ENCODE assay signal across 8 mouse cellular contexts in genomic region chr11:110379661-110380309, GRCm38 (mm10). TPM values are rescaled to one million over a fixed set of nuclear protein-coding genes. Genes with fewer than 3 reads are reported as not detected.
DNase-seq lines count a peak whose midpoint lies in the region; ATAC-seq lines count a peak whose summit lies in the region.

No protein-coding gene starts in this region.

- peak overlapping the region; percentile 73 for H3K4me2 ChIP-seq in embryonic facial prominence, embryonic 15.5 days (replicated peaks)
- H3K4me2 ChIP-seq in kidney, embryonic 14.5 days (replicated peaks; ENCODE audit: low read depth, low read length): peak overlapping the region; percentile 59
- peak overlapping the region; percentile 83 for H3K4me2 ChIP-seq in limb, embryonic 13.5 days (replicated peaks)
- peak overlapping the region; percentile 55 for H3K4me2 ChIP-seq in midbrain, embryonic 13.5 days (replicated peaks)
- peak overlapping the region; percentile 47 for H3K4me2 ChIP-seq in stomach, embryonic 14.5 days (replicated peaks; ENCODE audit: low read depth, low read length)

- no peak for DNase-seq in cerebellum, postnatal 4 days (ENCODE audit: low spot score in 2 of 2)
- peak; percentile 76 to 79 for DNase-seq in heart, adult 9 months (ENCODE audit: low spot score in 2 of 2)

- H3K4me1 ChIP-seq in embryonic facial prominence, embryonic 15.5 days: peaks cover 12% of the 10 kb centered on the region; the same call in 1 of the 2 replicates
- peaks cover 5% of the 10 kb centered on the region; the same call in 1 of the 2 replicates for H3K4me1 ChIP-seq in kidney, embryonic 14.5 days (ENCODE audit: control insufficient read depth, insufficient read depth, low read length)
- H3K4me1 ChIP-seq in limb, embryonic 13.5 days: peaks cover 6% of the 10 kb centered on the region
- peaks cover 11% of the 10 kb centered on the region for H3K4me1 ChIP-seq in midbrain, embryonic 13.5 days (replicated peaks)
- H3K4me1 ChIP-seq in stomach, embryonic 14.5 days (ENCODE audit: control insufficient read depth, insufficient read depth, low read length): no peaks in the 10 kb centered on the region

- WGBS in embryonic facial prominence, embryonic 15.5 days: 6% methylated on average over 20 of the region's 20 CpGs
- WGBS in kidney, embryonic 14.5 days: 8% methylated on average over 20 of the region's 20 CpGs
- WGBS in limb, embryonic 13.5 days: 5% methylated on average over 20 of the region's 20 CpGs
- 11% methylated on average over 20 of the region's 20 CpGs for WGBS in midbrain, embryonic 13.5 days
- 7% methylated on average over 20 of the region's 20 CpGs for WGBS in stomach, embryonic 14.5 days

- H3K9me3 ChIP-seq in embryonic facial prominence, embryonic 15.5 days (replicated peaks): no peaks in the 10 kb centered on the region
- no peaks in the 10 kb centered on the region for H3K9me3 ChIP-seq in kidney, embryonic 14.5 days (ENCODE audit: control insufficient read depth, low read length)
- H3K9me3 ChIP-seq in limb, embryonic 13.5 days: no peaks in the 10 kb centered on the region
- no peaks in the 10 kb centered on the region for H3K9me3 ChIP-seq in midbrain, embryonic 13.5 days
- no peaks in the 10 kb centered on the region for H3K9me3 ChIP-seq in stomach, embryonic 14.5 days (ENCODE audit: control insufficient read depth, low read depth, low read length)

- H3K4me3 ChIP-seq in embryonic facial prominence, embryonic 15.5 days (replicated peaks): peak overlapping the region; percentile 41
- peak overlapping the region; percentile 32 for H3K4me3 ChIP-seq in kidney, embryonic 14.5 days (ENCODE audit: low read length)
- H3K4me3 ChIP-seq in limb, embryonic 13.5 days: peak overlapping the region; percentile 45
- peak overlapping the region; percentile 30 for H3K4me3 ChIP-seq in midbrain, embryonic 13.5 days (replicated peaks)
- peak overlapping the region; percentile 20 for H3K4me3 ChIP-seq in stomach, embryonic 14.5 days (ENCODE audit: low read depth, low read length)

- peak; percentile 58; the same call in 1 of the 2 replicates for ATAC-seq in cerebellum, adult (ENCODE audit: insufficient number of reproducible peaks, low FRiP score, low TSS enrichment)
- peak; percentile 89 for ATAC-seq in embryonic facial prominence, embryonic 15.5 days (ENCODE audit: insufficient number of reproducible peaks, low FRiP score, low TSS enrichment, low read depth)
- peak; percentile 94 for ATAC-seq in kidney, embryonic 14.5 days (ENCODE audit: low FRiP score, low TSS enrichment)
- peak; percentile 85 for ATAC-seq in limb, embryonic 13.5 days (ENCODE audit: low FRiP score, low read depth)
- ATAC-seq in midbrain, embryonic 13.5 days: peak; percentile 56; the same call in 1 of the 2 replicates
- peak; percentile 95 for ATAC-seq in stomach, embryonic 14.5 days (ENCODE audit: insufficient number of reproducible peaks, insufficient read depth, low FRiP score, low read depth)

- H3K27ac ChIP-seq in embryonic facial prominence, embryonic 15.5 days (replicated peaks): peak overlapping the region; percentile 86
- H3K27ac ChIP-seq in kidney, embryonic 14.5 days (ENCODE audit: low read depth, low read length): no peak overlapping the region
- H3K27ac ChIP-seq in limb, embryonic 13.5 days: peak overlapping the region; percentile 58; the same call in 1 of the 2 replicates
- no peak overlapping the region for H3K27ac ChIP-seq in midbrain, embryonic 13.5 days
- peak overlapping the region; percentile 52; the same call in 1 of the 2 replicates for H3K27ac ChIP-seq in stomach, embryonic 14.5 days (ENCODE audit: low read length)

- no peaks in the 10 kb centered on the region for H3K27me3 ChIP-seq in embryonic facial prominence, embryonic 15.5 days
- no peaks in the 10 kb centered on the region for H3K27me3 ChIP-seq in kidney, embryonic 14.5 days (ENCODE audit: control insufficient read depth, insufficient read depth, low read length)
- 0 out of 2 replicates have a peak, but pooled peaks cover 4% of the 10 kb centered on the region for H3K27me3 ChIP-seq in limb, embryonic 13.5 days
- H3K27me3 ChIP-seq in midbrain, embryonic 13.5 days: 0 out of 2 replicates have a peak, but pooled peaks cover 5% of the 10 kb centered on the region
- H3K27me3 ChIP-seq in stomach, embryonic 14.5 days (ENCODE audit: control insufficient read depth, insufficient read depth, low read length): no peaks in the 10 kb centered on the region

- 0 out of 2 replicates have a peak overlapping the region, but pooled peaks have one; percentile 15 for H3K9ac ChIP-seq in embryonic facial prominence, embryonic 15.5 days
- peak overlapping the region; percentile 47; the same call in 1 of the 2 replicates for H3K9ac ChIP-seq in kidney, embryonic 14.5 days (ENCODE audit: low read depth, low read length)
- peak overlapping the region; percentile 59 for H3K9ac ChIP-seq in limb, embryonic 13.5 days
- 0 out of 2 replicates have a peak overlapping the region, but pooled peaks have one; percentile 21 for H3K9ac ChIP-seq in midbrain, embryonic 13.5 days (replicated peaks)
- H3K9ac ChIP-seq in stomach, embryonic 14.5 days (replicated peaks; ENCODE audit: low read depth, low read length): no peak overlapping the region

- no peaks in the 10 kb centered on the region for H3K36me3 ChIP-seq in embryonic facial prominence, embryonic 15.5 days
- H3K36me3 ChIP-seq in kidney, embryonic 14.5 days (ENCODE audit: control insufficient read depth, insufficient read depth, low read length): no peaks in the 10 kb centered on the region
- H3K36me3 ChIP-seq in limb, embryonic 13.5 days: no peaks in the 10 kb centered on the region
- H3K36me3 ChIP-seq in midbrain, embryonic 13.5 days: no peaks in the 10 kb centered on the region
- no peaks in the 10 kb centered on the region for H3K36me3 ChIP-seq in stomach, embryonic 14.5 days (ENCODE audit: control insufficient read depth, insufficient read depth, low read length)

RNA-seq across cellular contexts. Expression of gene Map2k6, which starts 19.1 kb away (rescaled TPM):
- 18.0 and 19.4 TPM in 2 replicates for polyA plus RNA-seq in embryonic facial prominence, embryonic 15.5 days (2015; fragmentation: Nextera tagmentation; extraction: Ambion mirVana)
- polyA plus RNA-seq in kidney, embryonic 14.5 days (2014; fragmentation: Nextera tagmentation; extraction: Ambion mirVana): 20.2 and 26.6 TPM in 2 replicates
- polyA plus RNA-seq in limb, embryonic 13.5 days (2015; fragmentation: Nextera tagmentation; extraction: Ambion mirVana): 34.3 and 34.6 TPM in 2 replicates
- polyA plus RNA-seq in midbrain, embryonic 13.5 days (2015; fragmentation: Nextera tagmentation; extraction: Ambion mirVana): 22.9 and 24.9 TPM in 2 replicates
- polyA plus RNA-seq in stomach, embryonic 14.5 days (2014; fragmentation: Nextera tagmentation; extraction: Ambion mirVana): 26.7 and 27.3 TPM in 2 replicates

RNA-seq across cellular contexts. Expression of gene Abca5, which starts 42.3 kb away (rescaled TPM):
- polyA plus RNA-seq in embryonic facial prominence, embryonic 15.5 days (2015; fragmentation: Nextera tagmentation; extraction: Ambion mirVana): 5.4 and 7.3 TPM in 2 replicates
- 5.6 and 6.9 TPM in 2 replicates for polyA plus RNA-seq in kidney, embryonic 14.5 days (2014; fragmentation: Nextera tagmentation; extraction: Ambion mirVana)
- 6.5 and 6.6 TPM in 2 replicates for polyA plus RNA-seq in limb, embryonic 13.5 days (2015; fragmentation: Nextera tagmentation; extraction: Ambion mirVana)
- 5.5 and 5.6 TPM in 2 replicates for polyA plus RNA-seq in midbrain, embryonic 13.5 days (2015; fragmentation: Nextera tagmentation; extraction: Ambion mirVana)
- 8.7 and 12.4 TPM in 2 replicates for polyA plus RNA-seq in stomach, embryonic 14.5 days (2014; fragmentation: Nextera tagmentation; extraction: Ambion mirVana)

Comparison
In these comparisons a context has a peak if more than half of its experiments do, and no peak if none do; other contexts are left out.
1. DNase-seq: peak in heart, adult 9 months (2 of 2); none in cerebellum, postnatal 4 days (0 of 2).
2. H3K27ac ChIP-seq: peak in embryonic facial prominence, embryonic 15.5 days (single experiment), limb, embryonic 13.5 days (single experiment) and stomach, embryonic 14.5 days (single experiment); none in kidney, embryonic 14.5 days (single experiment) and midbrain, embryonic 13.5 days (single experiment).
3. Peak in every context shown above with its lines, with median percentiles within 50 percentile points of each other: ATAC-seq, H3K4me2 ChIP-seq and H3K4me3 ChIP-seq.